Mouse (Mus musculus) right cerebral cortex, postnatal 36 days (tissue): ENCODE results near the gene Pon3.

ENCODE experiments used
- DNase-seq, 2 experiments: peaks; one replicate each; pipeline ENCODE4 v3.0.0; 2022; ENCODE audit warnings: low spot score in 2 of 2, mixed read lengths in 1 of 2

The Pon3 gene

GRCm38 (mm10) chr6:5179189-5179588 lies 76.9 kb downstream of the Pon3 start:
- no peak for DNase-seq

- DNase-seq = no peak
These were observed 77.9 kb downstream of the Pon3 start for GRCm38 (mm10) chr6:5177967-5178891.

GRCm38 (mm10) chr6:5174179-5174812 lies 81.8 kb downstream of the Pon3 start:
- DNase-seq = no peak

GRCm38 (mm10) chr6:5172571-5172970 lies 83.5 kb downstream of the Pon3 start:
- DNase-seq = no peak

DNA sequence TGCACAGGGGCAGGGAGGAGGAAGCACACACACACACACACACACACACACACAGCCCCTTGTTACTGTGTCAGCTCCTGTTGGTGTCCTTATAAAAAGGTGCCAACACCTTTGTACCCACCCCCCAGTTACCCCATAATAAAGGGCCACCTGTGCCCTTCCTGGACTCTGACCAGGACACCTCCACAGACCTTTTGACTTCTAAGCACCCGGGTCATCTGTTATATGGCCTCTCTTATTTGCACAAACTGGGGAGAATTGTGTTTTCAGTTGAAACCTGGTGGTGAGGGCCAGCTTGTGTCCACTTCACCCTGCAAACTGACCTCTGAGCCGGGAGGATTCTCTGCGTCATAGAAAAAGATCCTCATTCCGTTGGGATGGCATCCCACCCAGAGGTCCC lies 84.7 kb downstream of the Pon3 start:
- no peak for DNase-seq
